Mouse (Mus musculus) layer of hippocampus, adult 6 months (tissue): ENCODE measurements around the gene Atl1. TPM values are rescaled to one million over a fixed set of nuclear protein-coding genes. Genes with fewer than 3 reads are reported as not detected.

Source experiments
- long read RNA-seq, 2 experiments: library from polyadenylated mRNA; unstranded; transcript quantifications; one replicate each; pipeline ENCODE4 v2.0.0; 2019 to 2020
- polyA plus RNA-seq: library from polyadenylated mRNA; unstranded; fragments of <200 nt; fragmentation: Nextera tagmentation; gene quantifications from 2 replicates; pipeline ENCODE4 v1.2.3, GENCODE M21; 2021

The Atl1 gene
- 84.9 and 92.3 TPM in 2 replicates for polyA plus RNA-seq
- long read RNA-seq, experiment 1, transcript Atl1-202 (2 exons, 1,512 nt) = major isoform, 6 of 220 reads
- long read RNA-seq, experiment 1, partial matches to known transcripts = 167 of 220 reads
- long read RNA-seq, experiment 1, other reads (novel, unspliced or antisense) = 47 of 220 reads
- long read RNA-seq, experiment 2, partial matches to known transcripts = 469 of 580 reads
- long read RNA-seq, experiment 2, other reads (novel, unspliced or antisense) = 109 of 580 reads

GRCm38 (mm10) chr12:69892371-69893251 is at the start of gene Atl1, which contains the start of gene Map4k5:
Atl1 (plus strand) TSS chr12:69892614.
Map4k5 (minus strand) TSS chr12:69893200.

GRCm38 (mm10) chr12:69986786-69987497 is 94.5 kb downstream of the Atl1 start, which contains the start of gene Sav1:
Sav1 (minus strand) TSS chr12:69987002.

Other genes with a start within 250 kb of the Atl1 start
- 3.2 and 3.7 TPM in 2 replicates for gene Sos2, start 210.8 kb upstream of the Atl1 start, polyA plus RNA-seq
- 4.8 and 5.9 TPM in 2 replicates for gene L2hgdh, start 167.7 kb upstream of the Atl1 start, polyA plus RNA-seq
- gene Atp5s, start 167.7 kb upstream of the Atl1 start, polyA plus RNA-seq = 26.5 and 37.9 TPM in 2 replicates
- gene Cdkl1, start 101.3 kb upstream of the Atl1 start, polyA plus RNA-seq = 18.4 and 19.4 TPM in 2 replicates
- gene Map4k5, start 586 bp downstream of the Atl1 start, polyA plus RNA-seq = 11.7 and 12.1 TPM in 2 replicates
- 0.13 and 0.16 TPM in 2 replicates for gene Sav1, start 94.4 kb downstream of the Atl1 start, polyA plus RNA-seq
- gene Nin, start 221.1 kb downstream of the Atl1 start, polyA plus RNA-seq = 2.8 and 2.9 TPM in 2 replicates